Mouse (Mus musculus): ENCODE measurements around the gene Gm7980.
"Not testable (repeated sequence)": the region's sequence is repeated elsewhere in the genome, so short reads cannot be mapped to it uniquely, and the experiment has no call there.

The Gm7980 gene

DNA sequence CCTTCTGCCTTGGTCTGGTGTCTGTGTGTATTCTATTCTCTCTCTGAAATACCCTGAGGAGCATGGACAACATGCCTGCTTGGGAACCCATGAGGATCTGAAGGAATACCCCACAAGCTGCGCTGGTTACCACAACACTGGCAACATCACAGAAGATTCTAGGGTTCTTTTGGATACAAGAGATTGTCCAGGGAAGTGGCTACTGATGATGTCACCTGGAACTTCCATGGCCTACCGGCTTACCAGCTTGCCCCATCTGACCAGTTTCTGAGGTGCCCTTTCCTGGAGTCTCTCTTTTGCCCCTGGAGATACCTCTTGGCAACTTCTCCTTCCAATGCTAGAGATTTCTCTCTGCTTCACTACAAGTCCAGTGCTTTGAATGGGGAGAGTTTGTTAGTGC, at the start of gene Gm7980:
Gm7980 (minus strand) TSS at position 101 of the 400 bp plus-strand sequence.
- not testable (repeated sequence) for DNase-seq

DNA sequence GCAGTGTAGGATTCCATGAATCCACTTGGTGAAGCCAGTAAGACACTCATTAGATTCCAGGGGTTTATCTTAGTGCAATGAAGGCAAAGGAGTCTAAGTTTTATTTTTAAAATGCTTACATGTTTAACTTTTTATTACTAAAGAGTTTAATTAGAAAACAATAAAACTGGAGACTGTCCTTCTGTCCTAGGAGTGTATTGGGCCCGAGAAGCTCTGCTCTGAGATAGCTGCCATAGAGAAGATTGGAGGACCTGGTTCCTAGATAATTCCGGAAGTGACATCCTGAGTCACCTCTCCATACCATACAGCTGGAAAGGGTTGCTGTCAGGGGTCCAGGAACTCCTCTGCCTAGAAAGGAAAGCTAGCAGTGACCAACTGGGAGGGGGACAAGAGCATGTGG, 36.6 kb upstream of the Gm7980 start, which contains the start of gene 1700024B05Rik:
1700024B05Rik (plus strand) TSS at position 301 of the 400 bp plus-strand sequence.
- not testable (repeated sequence) for DNase-seq

DNA sequence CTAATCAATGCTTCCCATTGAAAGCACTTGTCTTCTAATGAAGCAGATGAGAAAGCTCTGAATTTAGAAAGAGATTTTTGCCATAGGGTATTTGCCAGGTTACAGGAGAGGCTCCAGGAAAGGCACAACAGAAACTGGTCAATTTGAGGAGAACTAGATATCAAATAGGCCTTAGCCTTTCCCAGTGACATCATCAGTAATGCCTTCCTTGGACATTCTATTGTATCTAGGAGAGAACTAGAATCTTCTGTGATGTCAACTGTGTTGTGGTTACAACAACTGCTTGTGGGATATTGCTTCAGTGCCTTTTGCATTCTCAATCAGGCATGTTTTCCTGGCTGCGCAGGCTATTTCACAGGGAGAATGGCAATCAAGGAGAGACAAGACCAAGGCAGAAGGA, 17.6 kb upstream of the Gm7980 start, which contains the start of gene 1700049E17Rik1:
1700049E17Rik1 (plus strand) TSS at position 301 of the 400 bp plus-strand sequence.
- not testable (repeated sequence) for DNase-seq

All from layer of hippocampus, adult 9-11 months (tissue).